Mouse (Mus musculus): ENCODE results near the gene Prrx2.

- TF ChIP-seq GATA1 (IDR thresholded peaks at IDR 0.05; ENCODE audit: borderline replicate concordance, low read length) (no peak), FLI1 (IDR thresholded peaks at IDR 0.05; ENCODE audit: low read length) (no peak)
Observed at GRCm38 (mm10) chr2:30918126-30918525, 83.4 kb downstream of the Prrx2 start.

Measured in megakaryocyte, embryonic 14.5 days (primary cell).